Mouse (Mus musculus) spleen, embryonic (tissue): ENCODE measurements around the gene Slc25a33.
"Not testable (repeated sequence)": the region's sequence is repeated elsewhere in the genome, so short reads cannot be mapped to it uniquely, and the experiment has no call there.

Experiments
- CTCF ChIA-PET: fragments of 350-600 bp; sonication (Branson Sonifier 250); formaldehyde crosslinking; loops from one replicate; lab custom pipeline; 2022; lab: Charles Lee

Slc25a33 gene

GRCm38 (mm10) chr4:149765201-149765600, 8.9 kb downstream of the Slc25a33 start:
- CTCF ChIA-PET = interaction anchor here (0.6 kb wide), 2 partner anchors 13 to 250 kb away, joined by 3 to 5 read pairs; no protein-coding TSS in a partner anchor

GRCm38 (mm10) chr4:149763335-149763734, 10.7 kb downstream of the Slc25a33 start:
- CTCF ChIA-PET = no interaction called here

GRCm38 (mm10) chr4:149759517-149759916, 14.6 kb downstream of the Slc25a33 start:
- CTCF ChIA-PET = interaction anchor here (1.4 kb wide), 1 partner anchor 13 kb away, joined by 3 read pairs; no protein-coding TSS in a partner anchor

- CTCF ChIA-PET = interaction anchor here (0.6 kb wide), 1 partner anchor 178 kb away, joined by 4 read pairs; no protein-coding TSS in a partner anchor
These were observed 15.7 kb downstream of the Slc25a33 start for GRCm38 (mm10) chr4:149758423-149758822.

GRCm38 (mm10) chr4:149756546-149756945, 17.5 kb downstream of the Slc25a33 start:
- CTCF ChIA-PET = not testable (repeated sequence)

- CTCF ChIA-PET = interaction anchor here (0.6 to 0.7 kb wide), 4 partner anchors 12 to 207 kb away, joined by 5 to 22 read pairs (median 5); no protein-coding TSS in a partner anchor
These were observed 21.2 kb downstream of the Slc25a33 start for GRCm38 (mm10) chr4:149752836-149753235.

GRCm38 (mm10) chr4:149752124-149752799, 21.8 kb downstream of the Slc25a33 start:
- CTCF ChIA-PET = interaction anchor here (0.6 to 0.7 kb wide), 3 partner anchors 12 to 159 kb away, joined by 5 to 22 read pairs (median 5); no protein-coding TSS in a partner anchor

GRCm38 (mm10) chr4:149750671-149751070, 23.4 kb downstream of the Slc25a33 start:
- CTCF ChIA-PET = no interaction called here

GRCm38 (mm10) chr4:149749663-149750015, 24.4 kb downstream of the Slc25a33 start:
- CTCF ChIA-PET = not testable (repeated sequence)

GRCm38 (mm10) chr4:149749003-149749662, 24.9 kb downstream of the Slc25a33 start:
- CTCF ChIA-PET = no interaction called here

- CTCF ChIA-PET = no interaction called here
These were observed 30.0 kb downstream of the Slc25a33 start for GRCm38 (mm10) chr4:149744119-149744518.

GRCm38 (mm10) chr4:149742011-149742530, 32.0 kb downstream of the Slc25a33 start:
- CTCF ChIA-PET = interaction anchor here (0.6 to 0.8 kb wide), 3 partner anchors 44 to 765 kb away, joined by 4 to 5 read pairs (median 5); no protein-coding TSS in a partner anchor

GRCm38 (mm10) chr4:149740301-149740700, 33.8 kb downstream of the Slc25a33 start:
- CTCF ChIA-PET = interaction anchor here (0.7 kb wide), 1 partner anchor 9 kb away, joined by 3 read pairs; no protein-coding TSS in a partner anchor

- CTCF ChIA-PET = no interaction called here
These were observed 34.6 kb downstream of the Slc25a33 start for GRCm38 (mm10) chr4:149739478-149739877.

GRCm38 (mm10) chr4:149737383-149738324, 36.4 kb downstream of the Slc25a33 start, which contains the start of gene Tmem201:
Gene Tmem201, minus strand, starts transcription at chr4:149738044.
- CTCF ChIA-PET = no interaction called here

GRCm38 (mm10) chr4:149736581-149736980, 37.5 kb downstream of the Slc25a33 start:
- CTCF ChIA-PET = interaction anchor here (0.6 kb wide), 1 partner anchor 70 kb away, joined by 14 read pairs; no protein-coding TSS in a partner anchor

GRCm38 (mm10) chr4:149735624-149736250, 38.3 kb downstream of the Slc25a33 start:
- CTCF ChIA-PET = no interaction called here

- CTCF ChIA-PET = interaction anchor here (0.6 kb wide), 1 partner anchor 74 kb away, joined by 3 read pairs; no protein-coding TSS in a partner anchor
These were observed 39.2 kb downstream of the Slc25a33 start for GRCm38 (mm10) chr4:149734730-149735475.

GRCm38 (mm10) chr4:149734246-149734645, 39.8 kb downstream of the Slc25a33 start:
- CTCF ChIA-PET = interaction anchor here (0.6 kb wide), 1 partner anchor 73 kb away, joined by 3 read pairs; no protein-coding TSS in a partner anchor
